Comparison of ENCODE assay signal across 9 mouse cellular contexts in the genomic region with DNA sequence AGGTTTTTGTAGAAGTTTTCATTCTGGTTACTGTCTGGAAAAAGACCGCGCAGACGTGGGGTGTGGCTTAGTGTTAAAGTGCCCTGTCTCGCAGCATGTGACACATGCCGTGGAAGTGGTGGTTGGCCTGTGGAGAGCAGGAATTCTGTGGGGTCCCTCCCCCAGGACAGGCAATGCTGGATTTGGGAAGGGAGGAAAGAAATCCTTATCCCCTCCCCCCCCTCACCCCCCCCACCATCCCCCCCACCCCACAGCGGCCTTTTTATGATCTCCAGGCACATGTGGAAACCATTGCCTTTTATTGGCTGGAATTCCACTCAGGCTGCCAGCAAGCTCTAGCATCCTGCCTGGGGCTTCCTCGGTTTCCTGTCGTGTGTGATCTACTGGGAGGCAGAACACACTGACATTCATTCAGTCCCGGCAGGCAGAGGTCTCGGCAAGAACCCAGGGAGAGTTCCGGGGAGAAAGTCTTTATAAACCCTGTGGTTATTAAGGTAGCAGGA. TPM values are rescaled to one million over a fixed set of nuclear protein-coding genes. Genes with fewer than 3 reads are reported as not detected.
A peak's percentile ranks its signal among the peaks of the same experiment; 100 is the strongest.
DNase-seq lines count a peak whose midpoint lies in the region; ATAC-seq and TF ChIP-seq lines count a peak whose summit lies in the region.
"Had no signal": no experiment of that assay in that cellular context is flagged by ENCODE, and none has a peak within 500 bp of the region (broad histone marks: within the 10 kb centered on the region; RNA-seq: fewer than 3 reads in every experiment).

No protein-coding gene starts in this region.

- peaks cover 13% of the 10 kb centered on the region for H3K4me1 ChIP-seq in lung, embryonic 14.5 days (ENCODE audit: insufficient read depth)
- peaks cover 8% of the 10 kb centered on the region for H3K4me1 ChIP-seq in forebrain, postnatal 0 days (ENCODE audit: insufficient read depth)
- peaks cover 8% of the 10 kb centered on the region for H3K4me1 ChIP-seq in hindbrain, embryonic 16.5 days (ENCODE audit: control insufficient read depth, insufficient read depth, low read depth, low read length)
- no peaks in the 10 kb centered on the region for H3K4me1 ChIP-seq in midbrain, embryonic 14.5 days (ENCODE audit: control insufficient read depth, insufficient read depth, low read length)

- peak overlapping the region; percentile 35; the same call in 1 of the 2 replicates for H3K9ac ChIP-seq in lung, embryonic 14.5 days
- no peak overlapping the region for H3K9ac ChIP-seq in forebrain, postnatal 0 days
- no peak overlapping the region for H3K9ac ChIP-seq in hindbrain, embryonic 16.5 days (ENCODE audit: low read depth, low read length)
- H3K9ac ChIP-seq in midbrain, embryonic 14.5 days (replicated peaks; ENCODE audit: low read length), result no peak overlapping the region

- peak overlapping the region; percentile 49 for H3K4me2 ChIP-seq in lung, embryonic 14.5 days
- no peak overlapping the region for H3K4me2 ChIP-seq in forebrain, postnatal 0 days (ENCODE audit: low read depth)
- no peak overlapping the region for H3K4me2 ChIP-seq in hindbrain, embryonic 16.5 days (ENCODE audit: low read length)
- no peak overlapping the region for H3K4me2 ChIP-seq in midbrain, embryonic 14.5 days (ENCODE audit: low read length)

- ATAC-seq in lung, embryonic 14.5 days (ENCODE audit: insufficient read depth), result peak; percentile 83
- ATAC-seq in forebrain, postnatal 0 days, result peak; percentile 49
- ATAC-seq in hindbrain, embryonic 16.5 days, result no peak
- ATAC-seq in midbrain, embryonic 14.5 days (ENCODE audit: low FRiP score, low TSS enrichment), result no peak
- ATAC-seq in megakaryocyte-erythroid progenitor cell, adult 5-6 weeks (replicated peaks; ENCODE audit: low FRiP score, low TSS enrichment, poor library complexity, severe bottlenecking), result no peak

- no peaks in the 10 kb centered on the region for H3K9me3 ChIP-seq in lung, embryonic 14.5 days (ENCODE audit: low read depth, low read length)
- H3K9me3 ChIP-seq in forebrain, postnatal 0 days (ENCODE audit: low read length), result no peaks in the 10 kb centered on the region
- no peaks in the 10 kb centered on the region for H3K9me3 ChIP-seq in hindbrain, embryonic 16.5 days (ENCODE audit: control insufficient read depth, low read length)
- no peaks in the 10 kb centered on the region for H3K9me3 ChIP-seq in midbrain, embryonic 14.5 days (ENCODE audit: control insufficient read depth, low read length)
- H3K9me3 ChIP-seq: G1E had no signal

- no peaks in the 10 kb centered on the region for H3K36me3 ChIP-seq in lung, embryonic 14.5 days (ENCODE audit: insufficient read depth)
- H3K36me3 ChIP-seq in forebrain, postnatal 0 days (ENCODE audit: insufficient read depth), result peaks cover 3% of the 10 kb centered on the region; the same call in 1 of the 2 replicates
- no peaks in the 10 kb centered on the region for H3K36me3 ChIP-seq in hindbrain, embryonic 16.5 days (ENCODE audit: control insufficient read depth, insufficient read depth, low read length)
- H3K36me3 ChIP-seq in midbrain, embryonic 14.5 days (ENCODE audit: control insufficient read depth, insufficient read depth, low read length), result peaks cover 20% of the 10 kb centered on the region; the same call in 1 of the 2 replicates
- H3K36me3 ChIP-seq: G1E had no signal

- DNase-seq in lung, embryonic 14.5 days, result peak; percentile 83
- DNase-seq in lung, postnatal 25 days (ENCODE audit: low spot score), result no peak
- DNase-seq in forebrain, postnatal 0 days, result no peak
- DNase-seq in midbrain, embryonic 14.5 days, result peak; percentile 20
- DNase-seq in yolk sac, embryonic 10.5 days (ENCODE audit: low spot score), result no peak
- no peak for DNase-seq in layer of hippocampus, adult 9-10 months (ENCODE audit: low spot score)

- WGBS in lung, embryonic 14.5 days, result 12% methylated on average over 11 of the region's 11 CpGs
- WGBS in forebrain, postnatal 0 days, result 49% methylated on average over 11 of the region's 11 CpGs
- 54% methylated on average over 10 of the region's 11 CpGs for WGBS in hindbrain, embryonic 16.5 days
- 56% methylated on average over 11 of the region's 11 CpGs for WGBS in midbrain, embryonic 14.5 days

- peak overlapping the region; percentile 17; the same call in 1 of the 2 replicates for H3K4me3 ChIP-seq in lung, embryonic 14.5 days (ENCODE audit: low read depth, low read length)
- H3K4me3 ChIP-seq in forebrain, postnatal 0 days (ENCODE audit: low read depth, low read length), result no peak overlapping the region
- H3K4me3 ChIP-seq in hindbrain, embryonic 16.5 days (ENCODE audit: low read length), result no peak overlapping the region
- no peak overlapping the region for H3K4me3 ChIP-seq in midbrain, embryonic 14.5 days (replicated peaks; ENCODE audit: low read depth, low read length)

- H3K27me3 ChIP-seq in lung, embryonic 14.5 days (ENCODE audit: insufficient read depth, low read length), result no peaks in the 10 kb centered on the region
- H3K27me3 ChIP-seq in forebrain, postnatal 0 days (ENCODE audit: insufficient read depth, low read length), result no peaks in the 10 kb centered on the region
- no peaks in the 10 kb centered on the region for H3K27me3 ChIP-seq in hindbrain, embryonic 16.5 days (replicated peaks; ENCODE audit: control insufficient read depth, insufficient read depth, low read length)
- H3K27me3 ChIP-seq in midbrain, embryonic 14.5 days (ENCODE audit: control insufficient read depth, insufficient read depth, low read length), result no peaks in the 10 kb centered on the region

- peak overlapping the region; percentile 92 for H3K27ac ChIP-seq in lung, embryonic 14.5 days (ENCODE audit: low read depth)
- peak overlapping the region; percentile 71 for H3K27ac ChIP-seq in forebrain, postnatal 0 days (ENCODE audit: low read depth, low read length)
- peak overlapping the region; percentile 2 for H3K27ac ChIP-seq in hindbrain, embryonic 16.5 days (ENCODE audit: low read depth, low read length)
- no peak overlapping the region for H3K27ac ChIP-seq in midbrain, embryonic 14.5 days (replicated peaks; ENCODE audit: low read depth, low read length)

- no peak for TF ChIP-seq CTCF in lung, embryonic 14.5 days (IDR thresholded peaks at IDR 0.05; ENCODE audit: low read depth)
- no peak for TF ChIP-seq CTCF in forebrain, postnatal 0 days (IDR thresholded peaks at IDR 0.05; ENCODE audit: low read depth)

RNA-seq across cellular contexts. Expression of a gene that starts 33.5 kb away (rescaled TPM):
- 81.2 and 83.9 TPM in 2 replicates for polyA plus RNA-seq in lung, embryonic 14.5 days (2014; fragmentation: Nextera tagmentation; extraction: Ambion mirVana)
- 48.7 and 51.8 TPM in 2 replicates for total RNA-seq in forebrain, postnatal 0 days (2014; rRNA removed)
- polyA plus RNA-seq in forebrain, postnatal 0 days (2015; fragmentation: Nextera tagmentation; extraction: Ambion mirVana), result 59.9 and 60.7 TPM in 2 replicates
- 72.1 and 72.5 TPM in 2 replicates for polyA plus RNA-seq in hindbrain, embryonic 16.5 days (2015; fragmentation: Nextera tagmentation; extraction: Ambion mirVana)
- 74.1 and 85.6 TPM in 2 replicates for polyA plus RNA-seq in midbrain, embryonic 14.5 days (2014; fragmentation: Nextera tagmentation; extraction: Ambion mirVana)
- total RNA-seq in megakaryocyte-erythroid progenitor cell, adult 5-6 weeks (2014; fragmentation: Nextera tagmentation), result 25.6 and 41.4 TPM in 2 replicates
- 16.8 and 17.0 TPM in 2 replicates for total RNA-seq in megakaryocyte-erythroid progenitor cell, adult 5-6 weeks (2017)

Comparison
In these comparisons a context has a peak if more than half of its experiments do, and no peak if none do; other contexts are left out.
1. DNase-seq: peak in lung, embryonic 14.5 days (single experiment) and midbrain, embryonic 14.5 days (single experiment); none in lung, postnatal 25 days (single experiment), forebrain, postnatal 0 days (single experiment), yolk sac, embryonic 10.5 days (single experiment) and layer of hippocampus, adult 9-10 months (single experiment).
2. ATAC-seq: peak in lung, embryonic 14.5 days (single experiment) and forebrain, postnatal 0 days (single experiment); none in hindbrain, embryonic 16.5 days (single experiment), midbrain, embryonic 14.5 days (single experiment) and megakaryocyte-erythroid progenitor cell, adult 5-6 weeks (single experiment).